Mouse (Mus musculus) liver, postnatal 0 days (tissue): ENCODE measurements around the gene Nxpe3.

Experiments
- CTCF ChIP-seq: sonication (generic); IDR thresholded peaks from 2 replicates; pipeline ENCODE4 v1.5.1; 2016; ENCODE audit warnings: antibody characterized with exemption, low read depth
- EP300 ChIP-seq: IDR thresholded peaks from 2 replicates; pipeline ENCODE4 v1.6.1; 2016; ENCODE audit warnings: antibody characterized with exemption, low read depth, mild to moderate bottlenecking

DNA sequence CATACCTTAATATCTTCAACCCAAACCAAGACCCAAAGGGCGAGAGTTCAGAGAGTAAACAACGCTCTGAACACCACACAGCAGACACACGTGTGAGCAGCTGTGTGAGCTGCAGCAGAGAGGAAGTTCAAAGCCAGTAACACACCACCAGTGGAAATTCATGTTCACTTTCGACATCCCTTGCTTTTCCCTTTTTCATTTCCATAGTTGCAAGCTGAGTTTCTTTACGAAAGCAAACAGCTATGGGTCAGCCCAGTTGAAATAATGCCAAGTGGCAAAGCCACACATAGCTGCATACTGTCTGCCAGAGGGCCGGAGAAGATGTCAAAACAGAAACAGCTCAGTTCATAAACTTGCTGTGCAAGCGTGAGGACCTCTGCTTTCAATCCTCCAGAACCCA, 96.2 kb downstream of the Nxpe3 start:
- TF ChIP-seq CTCF (no peak), EP300 (no peak)
